Mouse (Mus musculus): ENCODE measurements at regions not wholly inside any gene's neighbourhood (a gene's known extent, or its start where the extent isn't known, plus 50 kb on each side); places are given as distances from the start of the nearest gene placed in this dataset.

- DNase-seq = no peak
Observed at GRCm38 (mm10) chr13:14898495-14898894, 268.5 kb downstream of the AW209491 start.

- no peak for DNase-seq
Observed at GRCm38 (mm10) chr13:14930137-14930785, 300.3 kb downstream of the AW209491 start.

- no peak for DNase-seq
Observed at GRCm38 (mm10) chr13:14966187-14966726, 336.3 kb downstream of the AW209491 start.

- DNase-seq = no peak
Observed at GRCm38 (mm10) chr13:15002700-15003099, 372.7 kb downstream of the AW209491 start.

- no peak for DNase-seq
Observed at GRCm38 (mm10) chr13:15011638-15012037, 381.7 kb downstream of the AW209491 start.

GRCm38 (mm10) chr13:15018811-15019745 is 389.1 kb downstream of the AW209491 start:
- peak; percentile 1 for DNase-seq

GRCm38 (mm10) chr13:15026601-15027000 is 396.6 kb downstream of the AW209491 start:
- no peak for DNase-seq

GRCm38 (mm10) chr13:15052667-15053375 is 410.2 kb upstream of the Gli3 start:
- no peak for DNase-seq

GRCm38 (mm10) chr13:15054705-15055104 is 408.3 kb upstream of the Gli3 start:
- no peak for DNase-seq

- DNase-seq = no peak
Observed at GRCm38 (mm10) chr13:15078635-15079094, 384.4 kb upstream of the Gli3 start.

GRCm38 (mm10) chr13:15079148-15079547 is 383.9 kb upstream of the Gli3 start:
- DNase-seq = no peak

- DNase-seq = no peak
Observed at GRCm38 (mm10) chr13:15082255-15082932, 380.6 kb upstream of the Gli3 start.

- no peak for DNase-seq
Observed at GRCm38 (mm10) chr13:15094836-15095235, 368.2 kb upstream of the Gli3 start.

- no peak for DNase-seq
Observed at GRCm38 (mm10) chr13:15107753-15108305, 355.2 kb upstream of the Gli3 start.

GRCm38 (mm10) chr13:15113383-15113782 is 349.7 kb upstream of the Gli3 start:
- no peak for DNase-seq

- no peak for DNase-seq
Observed at GRCm38 (mm10) chr13:15130249-15130648, 332.8 kb upstream of the Gli3 start.

GRCm38 (mm10) chr13:15146167-15146566 is 316.9 kb upstream of the Gli3 start:
- DNase-seq = no peak

- DNase-seq = no peak
Observed at GRCm38 (mm10) chr13:15180898-15181297, 282.1 kb upstream of the Gli3 start.

- no peak for DNase-seq
Observed at GRCm38 (mm10) chr13:15211635-15212352, 251.2 kb upstream of the Gli3 start.

- DNase-seq = no peak
Observed at GRCm38 (mm10) chr13:15212353-15212850, 250.6 kb upstream of the Gli3 start.
